Mouse (Mus musculus) forebrain, embryonic 12.5 days (tissue): ENCODE results near the gene Adh6a. TPM values are rescaled to one million over a fixed set of nuclear protein-coding genes. Genes with fewer than 3 reads are reported as not detected.

Experiments used
- ATAC-seq: fragments of 200-750 bp; cut with Nextera tagmentation; 2 replicates; pipeline ENCODE4 v1.8.0; 2017; ENCODE audit warnings: moderate TSS enrichment; ENCODE audit not compliant: low FRiP score
- H3K27ac ChIP-seq: fragments of 300-500 bp; sonication (generic); 2 replicates; pipeline ENCODE4 v1.5.1; 2016; ENCODE audit warnings: mild to moderate bottlenecking
- H3K27me3 ChIP-seq: fragments of 300-500 bp; sonication (generic); 2 replicates; pipeline ENCODE4 v1.6.1; 2016; ENCODE audit warnings: mild to moderate bottlenecking
- H3K36me3 ChIP-seq: fragments of 300-500 bp; sonication (generic); replicated peaks from 2 replicates; pipeline ENCODE4 v1.6.1; 2016; ENCODE audit warnings: mild to moderate bottlenecking
- H3K4me1 ChIP-seq: fragments of 300-500 bp; sonication (generic); 2 replicates; pipeline ENCODE4 v1.6.1; 2016
- H3K4me2 ChIP-seq: fragments of 300-500 bp; sonication (generic); 2 replicates; pipeline ENCODE4 v1.6.1; 2016; ENCODE audit warnings: mild to moderate bottlenecking, moderate library complexity
- H3K4me3 ChIP-seq: fragments of 300-500 bp; sonication (generic); replicated peaks from 2 replicates; pipeline ENCODE4 v1.5.1; 2016; ENCODE audit warnings: mild to moderate bottlenecking
- H3K9ac ChIP-seq: fragments of 300-500 bp; sonication (generic); 2 replicates; pipeline ENCODE4 v1.6.1; 2016; ENCODE audit warnings: mild to moderate bottlenecking
- H3K9me3 ChIP-seq: fragments of 300-500 bp; sonication (generic); 2 replicates; pipeline ENCODE4 v1.6.1; 2016
- WGBS: fragments of 180-500 bp; shearing (Covaris S2); methylation state at CpG from one replicate; pipeline ENCODE4 v1.1.7; 2016; 5-methylcytosine and 5-hydroxymethylcytosine counted together
- polyA plus RNA-seq: library from polyadenylated mRNA; unstranded; fragments of >200 nt; fragmentation: Nextera tagmentation; extraction: Ambion mirVana; gene quantifications from 2 replicates; pipeline ENCODE4 v1.2.1, GENCODE M21; 2016

Gene Adh6a
- polyA plus RNA-seq, result not detected in 2 replicates

- no peak within 1 kb of the TSS for H3K4me2 ChIP-seq
- H3K27me3 ChIP-seq, result no peaks in the 10 kb centered on the region
- H3K9me3 ChIP-seq, result no peaks in the 10 kb centered on the region
- H3K36me3 ChIP-seq, result no peaks in the 10 kb centered on the region
- no peak within 1 kb of the TSS for H3K9ac ChIP-seq
- WGBS, result 84% methylated on average over 5 of the region's 5 CpGs
- no peak for ATAC-seq
- H3K27ac ChIP-seq, result no peak within 1 kb of the TSS
- H3K4me1 ChIP-seq, result no peaks in the 10 kb centered on the region
- no peak within 1 kb of the TSS for H3K4me3 ChIP-seq
Measured at GRCm38 (mm10) chr3:138312965-138313364, at the start of gene Adh6a. Gene Adh6a, plus strand, starts transcription at chr3:138313286.

GRCm38 (mm10) chr3:138264648-138265047 is 48.4 kb upstream of the Adh6a start:
- Histone ChIP-seq H3K9me3 (no peaks in the 10 kb centered on the region), H3K4me2 (no peak overlapping the region), H3K27me3 (no peaks in the 10 kb centered on the region), H3K4me3 (no peak overlapping the region), H3K9ac (no peak overlapping the region), H3K36me3 (no peaks in the 10 kb centered on the region), H3K4me1 (no peaks in the 10 kb centered on the region), H3K27ac (no peak overlapping the region)
- no peak for ATAC-seq
- 77% methylated on average over 3 of the region's 3 CpGs for WGBS

- no peak overlapping the region for H3K9ac ChIP-seq
- H3K9me3 ChIP-seq, result no peaks in the 10 kb centered on the region
- no peak overlapping the region for H3K4me3 ChIP-seq
- no peaks in the 10 kb centered on the region for H3K27me3 ChIP-seq
- WGBS, result 44% methylated on average over 1 of the region's 1 CpGs
- no peak for ATAC-seq
- no peak overlapping the region for H3K27ac ChIP-seq
- no peaks in the 10 kb centered on the region for H3K36me3 ChIP-seq
- H3K4me2 ChIP-seq, result no peak overlapping the region
- no peaks in the 10 kb centered on the region for H3K4me1 ChIP-seq
Measured at GRCm38 (mm10) chr3:138270507-138270906, 42.6 kb upstream of the Adh6a start.

- H3K9me3 ChIP-seq, result no peaks in the 10 kb centered on the region
- ATAC-seq, result no peak
- no peak overlapping the region for H3K4me2 ChIP-seq
- H3K4me3 ChIP-seq, result no peak overlapping the region
- H3K4me1 ChIP-seq, result no peaks in the 10 kb centered on the region
- H3K27ac ChIP-seq, result no peak overlapping the region
- no peaks in the 10 kb centered on the region for H3K27me3 ChIP-seq
- no peaks in the 10 kb centered on the region for H3K36me3 ChIP-seq
- 94% methylated on average over 2 of the region's 2 CpGs for WGBS
- no peak overlapping the region for H3K9ac ChIP-seq
Measured at GRCm38 (mm10) chr3:138271297-138271696, 41.8 kb upstream of the Adh6a start.

- no peaks in the 10 kb centered on the region for H3K4me1 ChIP-seq
- no peaks in the 10 kb centered on the region for H3K27me3 ChIP-seq
- no peaks in the 10 kb centered on the region for H3K9me3 ChIP-seq
- no peak overlapping the region for H3K27ac ChIP-seq
- WGBS, result 94% methylated on average over 7 of the region's 7 CpGs
- no peaks in the 10 kb centered on the region for H3K36me3 ChIP-seq
- no peak for ATAC-seq
- no peak overlapping the region for H3K9ac ChIP-seq
- no peak overlapping the region for H3K4me3 ChIP-seq
- no peak overlapping the region for H3K4me2 ChIP-seq
Measured at GRCm38 (mm10) chr3:138273080-138273479, 40.0 kb upstream of the Adh6a start.

GRCm38 (mm10) chr3:138275100-138275499 is 38.0 kb upstream of the Adh6a start:
- WGBS, result 89% methylated on average over 3 of the region's 3 CpGs
- H3K9ac ChIP-seq, result no peak overlapping the region

GRCm38 (mm10) chr3:138282556-138282955 is 30.5 kb upstream of the Adh6a start:
- Histone ChIP-seq H3K27ac (no peak overlapping the region), H3K27me3 (no peaks in the 10 kb centered on the region), H3K36me3 (no peaks in the 10 kb centered on the region), H3K9me3 (no peaks in the 10 kb centered on the region), H3K9ac (no peak overlapping the region), H3K4me3 (no peak overlapping the region), H3K4me1 (peaks cover 4% of the 10 kb centered on the region; the same call in 1 of the 2 replicates), H3K4me2 (no peak overlapping the region)
- ATAC-seq, result no peak
- 73% methylated on average over 9 of the region's 9 CpGs for WGBS

More at GRCm38 (mm10) chr3:138275100-138275499, 38.0 kb upstream of the Adh6a start:
- no peaks in the 10 kb centered on the region for H3K4me1 ChIP-seq
- H3K4me3 ChIP-seq, result no peak overlapping the region
- no peaks in the 10 kb centered on the region for H3K9me3 ChIP-seq
- ATAC-seq, result no peak
- H3K4me2 ChIP-seq, result no peak overlapping the region
- H3K27me3 ChIP-seq, result no peaks in the 10 kb centered on the region
- no peak overlapping the region for H3K27ac ChIP-seq
- H3K36me3 ChIP-seq, result no peaks in the 10 kb centered on the region

- Histone ChIP-seq H3K9me3 (no peaks in the 10 kb centered on the region), H3K4me1 (peaks cover 4% of the 10 kb centered on the region; the same call in 1 of the 2 replicates), H3K27me3 (no peaks in the 10 kb centered on the region), H3K36me3 (no peaks in the 10 kb centered on the region), H3K27ac (no peak overlapping the region), H3K4me2 (no peak overlapping the region), H3K9ac (no peak overlapping the region), H3K4me3 (no peak overlapping the region)
- 94% methylated on average over 1 of the region's 1 CpGs for WGBS
- no peak for ATAC-seq
Measured at GRCm38 (mm10) chr3:138283831-138284230, 29.3 kb upstream of the Adh6a start.

- no peak overlapping the region for H3K9ac ChIP-seq
- H3K4me3 ChIP-seq, result no peak overlapping the region
- WGBS, result 83% methylated on average over 7 of the region's 7 CpGs
- H3K36me3 ChIP-seq, result no peaks in the 10 kb centered on the region
- H3K4me1 ChIP-seq, result peaks cover 4% of the 10 kb centered on the region; the same call in 1 of the 2 replicates
- no peak for ATAC-seq
- H3K27me3 ChIP-seq, result no peaks in the 10 kb centered on the region
- H3K27ac ChIP-seq, result no peak overlapping the region
- no peaks in the 10 kb centered on the region for H3K9me3 ChIP-seq
- no peak overlapping the region for H3K4me2 ChIP-seq
Measured at GRCm38 (mm10) chr3:138285986-138286385, 27.1 kb upstream of the Adh6a start.

- no peaks in the 10 kb centered on the region for H3K36me3 ChIP-seq
- WGBS, result 92% methylated on average over 4 of the region's 4 CpGs
- ATAC-seq, result no peak
Measured at GRCm38 (mm10) chr3:138287686-138288085, 25.4 kb upstream of the Adh6a start.

GRCm38 (mm10) chr3:138290672-138291071 is 22.4 kb upstream of the Adh6a start:
- Histone ChIP-seq H3K4me3 (no peak overlapping the region), H3K9ac (no peak overlapping the region), H3K27me3 (no peaks in the 10 kb centered on the region), H3K4me2 (no peak overlapping the region), H3K36me3 (no peaks in the 10 kb centered on the region), H3K27ac (no peak overlapping the region), H3K4me1 (no peaks in the 10 kb centered on the region), H3K9me3 (0 out of 2 replicates have a peak, but pooled peaks cover 3% of the 10 kb centered on the region)
- no peak for ATAC-seq
- 69% methylated on average over 2 of the region's 2 CpGs for WGBS

More at GRCm38 (mm10) chr3:138287686-138288085, 25.4 kb upstream of the Adh6a start:
- Histone ChIP-seq H3K27ac (no peak overlapping the region), H3K27me3 (no peaks in the 10 kb centered on the region), H3K4me1 (no peaks in the 10 kb centered on the region), H3K9me3 (no peaks in the 10 kb centered on the region), H3K4me2 (no peak overlapping the region), H3K4me3 (no peak overlapping the region), H3K9ac (no peak overlapping the region)

GRCm38 (mm10) chr3:138291529-138292117 is 21.5 kb upstream of the Adh6a start:
- Histone ChIP-seq H3K9me3 (0 out of 2 replicates have a peak, but pooled peaks cover 3% of the 10 kb centered on the region), H3K27ac (no peak overlapping the region), H3K36me3 (no peaks in the 10 kb centered on the region), H3K27me3 (no peaks in the 10 kb centered on the region), H3K4me2 (no peak overlapping the region), H3K9ac (no peak overlapping the region), H3K4me3 (no peak overlapping the region), H3K4me1 (no peaks in the 10 kb centered on the region)
- 94% methylated on average over 4 of the region's 4 CpGs for WGBS
- ATAC-seq, result no peak

GRCm38 (mm10) chr3:138293298-138293895 is 19.7 kb upstream of the Adh6a start:
- no peak overlapping the region for H3K4me3 ChIP-seq
- no peaks in the 10 kb centered on the region for H3K27me3 ChIP-seq
- ATAC-seq, result no peak
- H3K9me3 ChIP-seq, result peaks cover 10% of the 10 kb centered on the region
- 87% methylated on average over 7 of the region's 7 CpGs for WGBS
- H3K4me2 ChIP-seq, result no peak overlapping the region
- H3K4me1 ChIP-seq, result no peaks in the 10 kb centered on the region
- H3K27ac ChIP-seq, result no peak overlapping the region
- no peak overlapping the region for H3K9ac ChIP-seq
- no peaks in the 10 kb centered on the region for H3K36me3 ChIP-seq
